Mouse (Mus musculus): Measurements from ENCODE around the gene F2. TPM values are rescaled to one million over a fixed set of nuclear protein-coding genes. Genes with fewer than 3 reads are reported as not detected.

F2 gene
- 0.09 and 0.15 TPM in 2 replicates for polyA plus RNA-seq (2016; fragmentation: Nextera tagmentation; extraction: Ambion mirVana)

GRCm38 (mm10) chr2:91636229-91636628 lies at the start of gene F2:
Gene F2, minus strand, starts transcription at chr2:91636414.
- Histone ChIP-seq H3K27ac (replicated peaks) (no peak within 1 kb of the TSS), H3K9me3 (no peaks in the 10 kb centered on the region), H3K27me3 (replicated peaks; ENCODE audit: low read depth, poor library complexity, severe bottlenecking) (no peaks in the 10 kb centered on the region), H3K4me1 (0 out of 2 replicates have a peak, but pooled peaks cover 3% of the 10 kb centered on the region), H3K36me3 (replicated peaks) (no peaks in the 10 kb centered on the region), H3K4me3 (no peak within 1 kb of the TSS)
- DNase-seq (ENCODE audit: low spot score), result no peak
- 88% methylated on average over 8 of the region's 8 CpGs for WGBS

GRCm38 (mm10) chr2:91683919-91684318 lies 47.7 kb upstream of the F2 start:
- H3K4me1 ChIP-seq, result no peaks in the 10 kb centered on the region
- no peaks in the 10 kb centered on the region for H3K27me3 ChIP-seq (replicated peaks; ENCODE audit: low read depth, poor library complexity, severe bottlenecking)
- H3K27ac ChIP-seq (replicated peaks), result no peak overlapping the region
- WGBS, result 81% methylated on average over 8 of the region's 8 CpGs
- peaks cover 82% of the 10 kb centered on the region for H3K36me3 ChIP-seq (replicated peaks)
- no peaks in the 10 kb centered on the region for H3K9me3 ChIP-seq
- no peak for DNase-seq (ENCODE audit: low spot score)
- H3K4me3 ChIP-seq, result no peak overlapping the region

GRCm38 (mm10) chr2:91682850-91683249 lies 46.6 kb upstream of the F2 start:
- peak; percentile 31 for DNase-seq (ENCODE audit: low spot score)
- H3K27me3 ChIP-seq (replicated peaks; ENCODE audit: low read depth, poor library complexity, severe bottlenecking), result no peaks in the 10 kb centered on the region
- H3K4me3 ChIP-seq, result no peak overlapping the region
- no peaks in the 10 kb centered on the region for H3K4me1 ChIP-seq
- no peak overlapping the region for H3K27ac ChIP-seq (replicated peaks)
- H3K9me3 ChIP-seq, result no peaks in the 10 kb centered on the region
- 68% methylated on average over 4 of the region's 4 CpGs for WGBS
- H3K36me3 ChIP-seq (replicated peaks), result peaks cover 84% of the 10 kb centered on the region

- Histone ChIP-seq H3K9me3 (no peaks in the 10 kb centered on the region), H3K27ac (replicated peaks) (no peak overlapping the region)
These were observed 40.7 kb upstream of the F2 start for GRCm38 (mm10) chr2:91676961-91677360.

GRCm38 (mm10) chr2:91676420-91676819 lies 40.2 kb upstream of the F2 start:
- WGBS, result 88% methylated on average over 2 of the region's 2 CpGs
- Histone ChIP-seq H3K4me1 (no peaks in the 10 kb centered on the region), H3K27me3 (replicated peaks; ENCODE audit: low read depth, poor library complexity, severe bottlenecking) (no peaks in the 10 kb centered on the region), H3K9me3 (no peaks in the 10 kb centered on the region), H3K36me3 (replicated peaks) (peaks cover 98% of the 10 kb centered on the region), H3K4me3 (no peak overlapping the region), H3K27ac (replicated peaks) (no peak overlapping the region)
- DNase-seq (ENCODE audit: low spot score), result no peak

More at GRCm38 (mm10) chr2:91676961-91677360, 40.7 kb upstream of the F2 start:
- Histone ChIP-seq H3K4me1 (no peaks in the 10 kb centered on the region), H3K4me3 (no peak overlapping the region), H3K36me3 (replicated peaks) (peaks cover 98% of the 10 kb centered on the region), H3K27me3 (replicated peaks; ENCODE audit: low read depth, poor library complexity, severe bottlenecking) (no peaks in the 10 kb centered on the region)
- no peak for DNase-seq (ENCODE audit: low spot score)

GRCm38 (mm10) chr2:91674895-91675294 lies 38.7 kb upstream of the F2 start:
- Histone ChIP-seq H3K9me3 (no peaks in the 10 kb centered on the region), H3K27me3 (replicated peaks; ENCODE audit: low read depth, poor library complexity, severe bottlenecking) (no peaks in the 10 kb centered on the region), H3K4me3 (no peak overlapping the region), H3K27ac (replicated peaks) (no peak overlapping the region), H3K4me1 (no peaks in the 10 kb centered on the region), H3K36me3 (replicated peaks) (peaks cover 98% of the 10 kb centered on the region)
- 94% methylated on average over 5 of the region's 5 CpGs for WGBS
- DNase-seq (ENCODE audit: low spot score), result no peak

GRCm38 (mm10) chr2:91673587-91673986 lies 37.4 kb upstream of the F2 start:
- Histone ChIP-seq H3K9me3 (no peaks in the 10 kb centered on the region), H3K36me3 (replicated peaks) (peaks cover 98% of the 10 kb centered on the region), H3K4me3 (no peak overlapping the region), H3K27me3 (replicated peaks; ENCODE audit: low read depth, poor library complexity, severe bottlenecking) (no peaks in the 10 kb centered on the region), H3K4me1 (no peaks in the 10 kb centered on the region), H3K27ac (replicated peaks) (no peak overlapping the region)
- DNase-seq (ENCODE audit: low spot score), result no peak
- 94% methylated on average over 2 of the region's 2 CpGs for WGBS

GRCm38 (mm10) chr2:91670038-91670437 lies 33.8 kb upstream of the F2 start:
- Histone ChIP-seq H3K4me3 (no peak overlapping the region), H3K27ac (replicated peaks) (no peak overlapping the region), H3K36me3 (replicated peaks) (peaks cover 93% of the 10 kb centered on the region), H3K9me3 (no peaks in the 10 kb centered on the region), H3K4me1 (0 out of 2 replicates have a peak, but pooled peaks cover 2% of the 10 kb centered on the region), H3K27me3 (replicated peaks; ENCODE audit: low read depth, poor library complexity, severe bottlenecking) (no peaks in the 10 kb centered on the region)
- no peak for DNase-seq (ENCODE audit: low spot score)
- WGBS, result 89% methylated on average over 6 of the region's 6 CpGs

GRCm38 (mm10) chr2:91669326-91669725 lies 33.1 kb upstream of the F2 start:
- no peaks in the 10 kb centered on the region for H3K9me3 ChIP-seq
- H3K27ac ChIP-seq (replicated peaks), result no peak overlapping the region
- H3K4me1 ChIP-seq, result 0 out of 2 replicates have a peak, but pooled peaks cover 2% of the 10 kb centered on the region
- no peak for DNase-seq (ENCODE audit: low spot score)
- peaks cover 93% of the 10 kb centered on the region for H3K36me3 ChIP-seq (replicated peaks)
- 89% methylated on average over 8 of the region's 8 CpGs for WGBS
- no peak overlapping the region for H3K4me3 ChIP-seq
- H3K27me3 ChIP-seq (replicated peaks; ENCODE audit: low read depth, poor library complexity, severe bottlenecking), result no peaks in the 10 kb centered on the region

GRCm38 (mm10) chr2:91667747-91668146 lies 31.5 kb upstream of the F2 start:
- H3K36me3 ChIP-seq (replicated peaks), result peaks cover 93% of the 10 kb centered on the region
- no peaks in the 10 kb centered on the region for H3K9me3 ChIP-seq
- no peaks in the 10 kb centered on the region for H3K27me3 ChIP-seq (replicated peaks; ENCODE audit: low read depth, poor library complexity, severe bottlenecking)
- WGBS, result 79% methylated on average over 2 of the region's 2 CpGs
- DNase-seq (ENCODE audit: low spot score), result no peak
- no peak overlapping the region for H3K27ac ChIP-seq (replicated peaks)
- 0 out of 2 replicates have a peak, but pooled peaks cover 2% of the 10 kb centered on the region for H3K4me1 ChIP-seq
- H3K4me3 ChIP-seq, result no peak overlapping the region

- no peak for DNase-seq (ENCODE audit: low spot score)
- H3K27ac ChIP-seq (replicated peaks), result no peak overlapping the region
- H3K36me3 ChIP-seq (replicated peaks), result peaks cover 94% of the 10 kb centered on the region
- no peaks in the 10 kb centered on the region for H3K9me3 ChIP-seq
- WGBS, result 95% methylated on average over 6 of the region's 6 CpGs
- no peaks in the 10 kb centered on the region for H3K27me3 ChIP-seq (replicated peaks; ENCODE audit: low read depth, poor library complexity, severe bottlenecking)
- 0 out of 2 replicates have a peak, but pooled peaks cover 2% of the 10 kb centered on the region for H3K4me1 ChIP-seq
- no peak overlapping the region for H3K4me3 ChIP-seq
These were observed 30.2 kb upstream of the F2 start for GRCm38 (mm10) chr2:91666386-91666910.

GRCm38 (mm10) chr2:91664780-91665179 lies 28.6 kb upstream of the F2 start:
- H3K27me3 ChIP-seq (replicated peaks; ENCODE audit: low read depth, poor library complexity, severe bottlenecking), result no peaks in the 10 kb centered on the region
- no peaks in the 10 kb centered on the region for H3K9me3 ChIP-seq
- peaks cover 92% of the 10 kb centered on the region for H3K36me3 ChIP-seq (replicated peaks)
- DNase-seq (ENCODE audit: low spot score), result no peak
- H3K27ac ChIP-seq (replicated peaks), result no peak overlapping the region
- no peak overlapping the region for H3K4me3 ChIP-seq
- 0 out of 2 replicates have a peak, but pooled peaks cover 2% of the 10 kb centered on the region for H3K4me1 ChIP-seq

- no peaks in the 10 kb centered on the region for H3K9me3 ChIP-seq
- no peaks in the 10 kb centered on the region for H3K27me3 ChIP-seq (replicated peaks; ENCODE audit: low read depth, poor library complexity, severe bottlenecking)
These were observed 24.8 kb upstream of the F2 start for GRCm38 (mm10) chr2:91660981-91661380.

More at GRCm38 (mm10) chr2:91660981-91661380, 24.8 kb upstream of the F2 start:
- Histone ChIP-seq H3K27ac (replicated peaks) (no peak overlapping the region), H3K4me3 (no peak overlapping the region), H3K4me1 (no peaks in the 10 kb centered on the region; the same call in 1 of the 2 replicates), H3K36me3 (replicated peaks) (peaks cover 93% of the 10 kb centered on the region)
- 94% methylated on average over 6 of the region's 6 CpGs for WGBS
- no peak for DNase-seq (ENCODE audit: low spot score)

Data from embryonic facial prominence, embryonic 10.5 days (tissue).